23 mouse cellular contexts compared by ENCODE assay signal in genomic region chr5:142107434-142107833, GRCm38 (mm10).
DNase-seq lines count a peak whose midpoint lies in the region; ATAC-seq and TF ChIP-seq lines count a peak whose summit lies in the region.
"Had no signal": no experiment of that assay in that cellular context is flagged by ENCODE, and none has a peak within 500 bp of the region (broad histone marks: within the 10 kb centered on the region; RNA-seq: fewer than 3 reads in every experiment).

No protein-coding gene starts in this region.

- H3K9me3 ChIP-seq in forebrain, embryonic 14.5 days (replicated peaks; ENCODE audit: control insufficient read depth, low read length) = 0 out of 2 replicates have a peak, but pooled peaks cover 2% of the 10 kb centered on the region
- peaks cover 5% of the 10 kb centered on the region; the same call in 1 of the 2 replicates for H3K9me3 ChIP-seq in forebrain, embryonic 10.5 days
- H3K9me3 ChIP-seq in midbrain, embryonic 15.5 days = no peaks in the 10 kb centered on the region
- H3K9me3 ChIP-seq: limb, embryonic 10.5 days; stomach, embryonic 15.5 days had no signal

- DNase-seq in forebrain, embryonic 14.5 days (ENCODE audit: low spot score) = peak; percentile 39
- no peak for DNase-seq in forebrain, embryonic 10.5 days (ENCODE audit: extremely low spot score, low spot score)
- peak; percentile 13 for DNase-seq in retina, adult 2 months (ENCODE audit: low read depth, low spot score)
- DNase-seq in retina, embryonic 14.5 days (ENCODE audit: low spot score) = no peak
- DNase-seq in telencephalon, adult 2 months (ENCODE audit: low read depth, low spot score) = peak; percentile 8
- DNase-seq in spleen, postnatal 4 days (ENCODE audit: low spot score in 2 of 2) = no peak
- DNase-seq in layer of hippocampus, adult 2 months (ENCODE audit: low spot score in 2 of 2) = no peak
- DNase-seq: adrenal gland, postnatal 25 days; cerebellum, adult 2 months; gastrocnemius, postnatal 10 days; heart, adult 18-20 months; kidney, adult 8-10 months; kidney, postnatal 36 days; liver, postnatal 0 days; lung, postnatal 10 days; right cerebral cortex, postnatal 14 days; spleen, adult 18-20 months had no signal

- no peaks in the 10 kb centered on the region for H3K27me3 ChIP-seq in forebrain, embryonic 14.5 days (replicated peaks; ENCODE audit: control insufficient read depth, insufficient read depth, low read length)
- no peaks in the 10 kb centered on the region for H3K27me3 ChIP-seq in forebrain, embryonic 10.5 days (ENCODE audit: poor library complexity, severe bottlenecking)
- H3K27me3 ChIP-seq in midbrain, embryonic 15.5 days (replicated peaks) = no peaks in the 10 kb centered on the region
- H3K27me3 ChIP-seq: embryonic facial prominence, embryonic 12.5 days; heart, embryonic 13.5 days; stomach, embryonic 15.5 days had no signal

- no peak overlapping the region for H3K9ac ChIP-seq in forebrain, embryonic 14.5 days (ENCODE audit: low read length)
- no peak overlapping the region for H3K9ac ChIP-seq in midbrain, embryonic 15.5 days
- H3K9ac ChIP-seq: embryonic facial prominence, embryonic 12.5 days; heart, embryonic 13.5 days; liver, postnatal 0 days; stomach, embryonic 15.5 days had no signal

- TF ChIP-seq CTCF in layer of hippocampus, adult 2 months (conservative IDR thresholded peaks at IDR 0.05) = no peak

- H3K4me3 ChIP-seq in forebrain, embryonic 14.5 days (ENCODE audit: low read depth, low read length) = no peak overlapping the region
- no peak overlapping the region for H3K4me3 ChIP-seq in forebrain, embryonic 10.5 days
- no peak overlapping the region for H3K4me3 ChIP-seq in midbrain, embryonic 15.5 days
- no peak overlapping the region for H3K4me3 ChIP-seq in layer of hippocampus, adult 2 months
- H3K4me3 ChIP-seq: embryonic facial prominence, embryonic 12.5 days; heart, embryonic 13.5 days; limb, embryonic 10.5 days; myocyte; stomach, embryonic 15.5 days had no signal

- H3K36me3 ChIP-seq in forebrain, embryonic 14.5 days (ENCODE audit: control insufficient read depth, insufficient read depth, low read length) = no peaks in the 10 kb centered on the region
- no peaks in the 10 kb centered on the region for H3K36me3 ChIP-seq in forebrain, embryonic 10.5 days (replicated peaks)
- no peaks in the 10 kb centered on the region for H3K36me3 ChIP-seq in midbrain, embryonic 15.5 days (replicated peaks)
- H3K36me3 ChIP-seq: embryonic facial prominence, embryonic 12.5 days; limb, embryonic 10.5 days; stomach, embryonic 15.5 days had no signal

- no peak for ATAC-seq in forebrain, embryonic 14.5 days
- ATAC-seq in midbrain, embryonic 15.5 days (replicated peaks) = 0 out of 2 replicates have a peak, but pooled peaks have one; percentile 54
- ATAC-seq: liver, postnatal 0 days had no signal

- H3K4me1 ChIP-seq in forebrain, embryonic 14.5 days (ENCODE audit: control insufficient read depth, insufficient read depth, low read length) = no peaks in the 10 kb centered on the region
- no peaks in the 10 kb centered on the region for H3K4me1 ChIP-seq in forebrain, embryonic 10.5 days
- peaks cover 9% of the 10 kb centered on the region; the same call in 1 of the 2 replicates for H3K4me1 ChIP-seq in midbrain, embryonic 15.5 days
- H3K4me1 ChIP-seq: embryonic facial prominence, embryonic 12.5 days; heart, embryonic 13.5 days; limb, embryonic 10.5 days; stomach, embryonic 15.5 days had no signal

- WGBS in forebrain, embryonic 14.5 days = 69% methylated on average over 11 of the region's 11 CpGs
- WGBS in forebrain, embryonic 10.5 days = 81% methylated on average over 11 of the region's 11 CpGs
- 34% methylated on average over 11 of the region's 11 CpGs for WGBS in midbrain, embryonic 15.5 days

- H3K4me2 ChIP-seq in forebrain, embryonic 14.5 days (ENCODE audit: low read length) = no peak overlapping the region
- H3K4me2 ChIP-seq in midbrain, embryonic 15.5 days = 0 out of 2 replicates have a peak overlapping the region, but pooled peaks have one; percentile 3
- H3K4me2 ChIP-seq: embryonic facial prominence, embryonic 12.5 days; heart, embryonic 13.5 days; stomach, embryonic 15.5 days had no signal

- H3K27ac ChIP-seq in forebrain, embryonic 14.5 days (ENCODE audit: low read depth, low read length) = peak overlapping the region; percentile 17; the same call in 1 of the 2 replicates
- H3K27ac ChIP-seq in forebrain, embryonic 10.5 days = no peak overlapping the region
- peak overlapping the region; percentile 58 for H3K27ac ChIP-seq in midbrain, embryonic 15.5 days
- H3K27ac ChIP-seq in layer of hippocampus, adult 2 months = no peak overlapping the region
- H3K27ac ChIP-seq: embryonic facial prominence, embryonic 12.5 days; heart, embryonic 13.5 days; stomach, embryonic 15.5 days had no signal

Comparison
In these comparisons a context has a peak if more than half of its experiments do, and no peak if none do; other contexts are left out.
1. DNase-seq: peak in forebrain, embryonic 14.5 days (single experiment), retina, adult 2 months (single experiment) and telencephalon, adult 2 months (single experiment); none in forebrain, embryonic 10.5 days (single experiment), retina, embryonic 14.5 days (single experiment), spleen, postnatal 4 days (0 of 2) and layer of hippocampus, adult 2 months (0 of 2).
2. H3K27ac ChIP-seq: peak in forebrain, embryonic 14.5 days (single experiment) and midbrain, embryonic 15.5 days (single experiment); none in forebrain, embryonic 10.5 days (single experiment) and layer of hippocampus, adult 2 months (single experiment).